Mouse (Mus musculus) E14TG2a.4 (cell line): ENCODE data around the gene Cacna1d.

Experiments
- H3K27me3 ChIP-seq: 2 replicates; pipeline ENCODE4 v1.6.1; 2014; ENCODE audit warnings: low read length, control low read depth; ENCODE audit not compliant: insufficient read depth
- H3K36me3 ChIP-seq: 2 replicates; pipeline ENCODE4 v1.6.1; 2014; ENCODE audit warnings: low read length, control low read depth; ENCODE audit not compliant: insufficient read depth
- H3K4me1 ChIP-seq: replicated peaks from 2 replicates; pipeline ENCODE4 v1.6.1; 2014; ENCODE audit warnings: low read depth, low read length, control low read depth
- H3K4me3 ChIP-seq: replicated peaks from 2 replicates; pipeline ENCODE4 v1.5.1; 2014; ENCODE audit warnings: mild to moderate bottlenecking, low read length
- H3K9me3 ChIP-seq: 2 replicates; pipeline ENCODE4 v1.6.1; 2014; ENCODE audit warnings: low read length, control low read depth
- CTCF ChIP-seq: conservative IDR thresholded peaks from 2 replicates; pipeline ENCODE4 v1.5.1; 2014; ENCODE audit warnings: low read length
- NANOG ChIP-seq: IDR thresholded peaks from 2 replicates; pipeline ENCODE4 v1.6.1; 2014; ENCODE audit warnings: borderline replicate concordance, low read length, mixed read lengths
- POU5F1 ChIP-seq: IDR thresholded peaks from 2 replicates; pipeline ENCODE4 v1.6.1; 2014; ENCODE audit warnings: low read length, borderline replicate concordance

Gene Cacna1d

GRCm38 (mm10) chr14:30297492-30297891 is 193.8 kb downstream of the Cacna1d start:
- Histone ChIP-seq H3K9me3 (peaks cover 3% of the 10 kb centered on the region; the same call in 1 of the 2 replicates), H3K4me3 (no peak overlapping the region), H3K36me3 (no peaks in the 10 kb centered on the region), H3K27me3 (no peaks in the 10 kb centered on the region), H3K4me1 (no peaks in the 10 kb centered on the region)
- no peak for TF ChIP-seq CTCF
- TF ChIP-seq POU5F1 = no peak
- TF ChIP-seq NANOG = no peak

GRCm38 (mm10) chr14:30292135-30292463 is 199.2 kb downstream of the Cacna1d start:
- Histone ChIP-seq H3K27me3 (no peaks in the 10 kb centered on the region), H3K9me3 (peaks cover 3% of the 10 kb centered on the region; the same call in 1 of the 2 replicates), H3K4me1 (no peaks in the 10 kb centered on the region), H3K36me3 (no peaks in the 10 kb centered on the region), H3K4me3 (no peak overlapping the region)
- no peak for TF ChIP-seq CTCF
- no peak for TF ChIP-seq POU5F1
- TF ChIP-seq NANOG = no peak

- TF ChIP-seq CTCF = no peak
- TF ChIP-seq NANOG = no peak
- TF ChIP-seq POU5F1 = no peak
- no peaks in the 10 kb centered on the region for H3K36me3 ChIP-seq
These were observed 199.7 kb downstream of the Cacna1d start for GRCm38 (mm10) chr14:30291389-30292134.

GRCm38 (mm10) chr14:30284446-30284845 is 206.8 kb downstream of the Cacna1d start:
- Histone ChIP-seq H3K36me3 (no peaks in the 10 kb centered on the region), H3K9me3 (no peaks in the 10 kb centered on the region), H3K4me3 (no peak overlapping the region), H3K27me3 (no peaks in the 10 kb centered on the region), H3K4me1 (no peaks in the 10 kb centered on the region)
- TF ChIP-seq POU5F1 (no peak), CTCF (no peak), NANOG (no peak)

More at GRCm38 (mm10) chr14:30291389-30292134, 199.7 kb downstream of the Cacna1d start:
- Histone ChIP-seq H3K4me3 (no peak overlapping the region), H3K27me3 (no peaks in the 10 kb centered on the region), H3K4me1 (no peaks in the 10 kb centered on the region), H3K9me3 (peaks cover 3% of the 10 kb centered on the region; the same call in 1 of the 2 replicates)

- Histone ChIP-seq H3K9me3 (no peaks in the 10 kb centered on the region), H3K36me3 (no peaks in the 10 kb centered on the region), H3K27me3 (no peaks in the 10 kb centered on the region), H3K4me3 (no peak overlapping the region), H3K4me1 (no peaks in the 10 kb centered on the region)
- TF ChIP-seq POU5F1 (no peak), NANOG (no peak), CTCF (no peak)
These were observed 207.2 kb downstream of the Cacna1d start for GRCm38 (mm10) chr14:30284022-30284421.

GRCm38 (mm10) chr14:30275572-30275971 is 215.7 kb downstream of the Cacna1d start:
- Histone ChIP-seq H3K4me3 (no peak overlapping the region), H3K9me3 (no peaks in the 10 kb centered on the region), H3K36me3 (no peaks in the 10 kb centered on the region), H3K4me1 (no peaks in the 10 kb centered on the region), H3K27me3 (0 out of 2 replicates have a peak, but pooled peaks cover 2% of the 10 kb centered on the region)
- no peak for TF ChIP-seq NANOG
- no peak for TF ChIP-seq POU5F1
- no peak for TF ChIP-seq CTCF

GRCm38 (mm10) chr14:30272976-30273375 is 218.3 kb downstream of the Cacna1d start:
- Histone ChIP-seq H3K4me1 (no peaks in the 10 kb centered on the region), H3K27me3 (0 out of 2 replicates have a peak, but pooled peaks cover 7% of the 10 kb centered on the region), H3K9me3 (no peaks in the 10 kb centered on the region), H3K4me3 (no peak overlapping the region), H3K36me3 (no peaks in the 10 kb centered on the region)
- TF ChIP-seq NANOG (no peak), POU5F1 (no peak), CTCF (no peak)

GRCm38 (mm10) chr14:30272523-30272922 is 218.7 kb downstream of the Cacna1d start:
- no peaks in the 10 kb centered on the region for H3K4me1 ChIP-seq

GRCm38 (mm10) chr14:30271856-30272255 is 219.4 kb downstream of the Cacna1d start:
- H3K4me1 ChIP-seq = no peaks in the 10 kb centered on the region
- no peak overlapping the region for H3K4me3 ChIP-seq
- no peaks in the 10 kb centered on the region for H3K9me3 ChIP-seq
- 0 out of 2 replicates have a peak, but pooled peaks cover 7% of the 10 kb centered on the region for H3K27me3 ChIP-seq
- H3K36me3 ChIP-seq = no peaks in the 10 kb centered on the region
- TF ChIP-seq NANOG = no peak
- no peak for TF ChIP-seq POU5F1
- no peak for TF ChIP-seq CTCF

More at GRCm38 (mm10) chr14:30272523-30272922, 218.7 kb downstream of the Cacna1d start:
- no peaks in the 10 kb centered on the region for H3K36me3 ChIP-seq
- 0 out of 2 replicates have a peak, but pooled peaks cover 7% of the 10 kb centered on the region for H3K27me3 ChIP-seq
- H3K4me3 ChIP-seq = no peak overlapping the region
- no peak for TF ChIP-seq POU5F1
- no peak for TF ChIP-seq NANOG
- no peak for TF ChIP-seq CTCF
- H3K9me3 ChIP-seq = no peaks in the 10 kb centered on the region
